In genomic region chr4:120267683-120268082, GRCm38 (mm10) we compare ENCODE assay signal across 10 mouse cellular contexts. TPM values are rescaled to one million over a fixed set of nuclear protein-coding genes. Genes with fewer than 3 reads are reported as not detected.
DNase-seq lines count a peak whose midpoint lies in the region; ATAC-seq and TF ChIP-seq lines count a peak whose summit lies in the region.
"Had no signal": no experiment of that assay in that cellular context is flagged by ENCODE, and none has a peak within 500 bp of the region (broad histone marks: within the 10 kb centered on the region; RNA-seq: fewer than 3 reads in every experiment).

No protein-coding gene starts in this region.

- WGBS in heart, postnatal 0 days = 19% methylated on average over 25 of the region's 25 CpGs
- WGBS in embryonic facial prominence, embryonic 13.5 days = 6% methylated on average over 25 of the region's 25 CpGs
- 25% methylated on average over 25 of the region's 25 CpGs for WGBS in hindbrain, postnatal 0 days
- 15% methylated on average over 25 of the region's 25 CpGs for WGBS in midbrain, embryonic 15.5 days

- H3K36me3 ChIP-seq in heart, postnatal 0 days (replicated peaks; ENCODE audit: control insufficient read depth, insufficient read depth, low read length) = no peaks in the 10 kb centered on the region
- no peaks in the 10 kb centered on the region for H3K36me3 ChIP-seq in embryonic facial prominence, embryonic 13.5 days
- no peaks in the 10 kb centered on the region for H3K36me3 ChIP-seq in hindbrain, postnatal 0 days (ENCODE audit: insufficient read depth, low read length)
- H3K36me3 ChIP-seq in midbrain, embryonic 15.5 days (replicated peaks) = no peaks in the 10 kb centered on the region

- H3K4me3 ChIP-seq in heart, postnatal 0 days (ENCODE audit: low read depth, low read length) = peak overlapping the region; percentile 46
- H3K4me3 ChIP-seq in embryonic facial prominence, embryonic 13.5 days = peak overlapping the region; percentile 51
- H3K4me3 ChIP-seq in hindbrain, postnatal 0 days (ENCODE audit: low read length) = peak overlapping the region; percentile 25; the same call in 1 of the 2 replicates
- H3K4me3 ChIP-seq in midbrain, embryonic 15.5 days = peak overlapping the region; percentile 27

- no peak for DNase-seq in heart, postnatal 0 days (ENCODE audit: low spot score)
- no peak for DNase-seq in heart, postnatal 14 days
- DNase-seq in hindbrain, postnatal 0 days (ENCODE audit: low spot score) = no peak
- no peak for DNase-seq in spleen, postnatal 4 days (ENCODE audit: low spot score in 2 of 2)
- DNase-seq in T-cell, adult 2 months (ENCODE audit: low spot score) = no peak
- no peak for DNase-seq in right cerebral cortex, postnatal 14 days
- DNase-seq: right cerebral cortex, postnatal 25 days had no signal

- TF ChIP-seq CTCF in heart, postnatal 0 days (IDR thresholded peaks at IDR 0.05; ENCODE audit: low read depth) = no peak
- no peak for TF ChIP-seq CTCF in hindbrain, postnatal 0 days (IDR thresholded peaks at IDR 0.05; ENCODE audit: low read depth)

- H3K27ac ChIP-seq in heart, postnatal 0 days (ENCODE audit: low read depth) = no peak overlapping the region
- H3K27ac ChIP-seq in embryonic facial prominence, embryonic 13.5 days = no peak overlapping the region
- no peak overlapping the region for H3K27ac ChIP-seq in hindbrain, postnatal 0 days
- H3K27ac ChIP-seq in midbrain, embryonic 15.5 days = no peak overlapping the region
- H3K27ac ChIP-seq: macrophage had no signal

- no peak for ATAC-seq in heart, postnatal 0 days (ENCODE audit: insufficient read depth, low read depth)
- ATAC-seq in embryonic facial prominence, embryonic 13.5 days (ENCODE audit: insufficient number of reproducible peaks, insufficient read depth, low FRiP score, low TSS enrichment, low read depth) = no peak
- ATAC-seq in hindbrain, postnatal 0 days = no peak
- ATAC-seq in midbrain, embryonic 15.5 days (replicated peaks) = peak; percentile 21; the same call in 1 of the 2 replicates

- no peak for TF ChIP-seq EP300 in heart, postnatal 0 days (IDR thresholded peaks at IDR 0.05; ENCODE audit: low read depth)

- no peak overlapping the region for H3K9ac ChIP-seq in heart, postnatal 0 days (replicated peaks; ENCODE audit: low read depth, low read length)
- H3K9ac ChIP-seq in embryonic facial prominence, embryonic 13.5 days = peak overlapping the region; percentile 62
- 0 out of 2 replicates have a peak overlapping the region, but pooled peaks have one; percentile 30 for H3K9ac ChIP-seq in hindbrain, postnatal 0 days (replicated peaks; ENCODE audit: low read length)
- H3K9ac ChIP-seq in midbrain, embryonic 15.5 days = peak overlapping the region; percentile 7; the same call in 1 of the 2 replicates

- no peaks in the 10 kb centered on the region for H3K9me3 ChIP-seq in heart, postnatal 0 days (replicated peaks; ENCODE audit: control insufficient read depth, low read length)
- no peaks in the 10 kb centered on the region for H3K9me3 ChIP-seq in embryonic facial prominence, embryonic 13.5 days
- H3K9me3 ChIP-seq in hindbrain, postnatal 0 days (ENCODE audit: low read length) = no peaks in the 10 kb centered on the region
- H3K9me3 ChIP-seq in midbrain, embryonic 15.5 days = no peaks in the 10 kb centered on the region

- intact Hi-C loops in heart, postnatal 14 days (cut with DNase I) = no loop called here

- peaks cover 77% of the 10 kb centered on the region for H3K27me3 ChIP-seq in heart, postnatal 0 days (ENCODE audit: control insufficient read depth, insufficient read depth, low read length)
- H3K27me3 ChIP-seq in embryonic facial prominence, embryonic 13.5 days = peaks cover 90% of the 10 kb centered on the region
- H3K27me3 ChIP-seq in hindbrain, postnatal 0 days (ENCODE audit: insufficient read depth, low read length) = peaks cover 12% of the 10 kb centered on the region; the same call in 1 of the 2 replicates
- H3K27me3 ChIP-seq in midbrain, embryonic 15.5 days (replicated peaks) = peaks cover 41% of the 10 kb centered on the region

- peak overlapping the region; percentile 66 for H3K4me2 ChIP-seq in heart, postnatal 0 days (ENCODE audit: low read depth, low read length)
- H3K4me2 ChIP-seq in embryonic facial prominence, embryonic 13.5 days = peak overlapping the region; percentile 83
- peak overlapping the region; percentile 47 for H3K4me2 ChIP-seq in hindbrain, postnatal 0 days (ENCODE audit: low read depth, low read length)
- H3K4me2 ChIP-seq in midbrain, embryonic 15.5 days = peak overlapping the region; percentile 45

- H3K4me1 ChIP-seq in heart, postnatal 0 days (ENCODE audit: control insufficient read depth, insufficient read depth) = peaks cover 8% of the 10 kb centered on the region
- H3K4me1 ChIP-seq in embryonic facial prominence, embryonic 13.5 days = peaks cover 72% of the 10 kb centered on the region
- peaks cover 11% of the 10 kb centered on the region; the same call in 1 of the 2 replicates for H3K4me1 ChIP-seq in hindbrain, postnatal 0 days (ENCODE audit: insufficient read depth, low read length)
- H3K4me1 ChIP-seq in midbrain, embryonic 15.5 days = peaks cover 72% of the 10 kb centered on the region

RNA-seq across cellular contexts. Expression of gene Foxo6, which starts 19.5 kb away (rescaled TPM):
- 1.8 and 4.0 TPM in 2 replicates for total RNA-seq in heart, postnatal 0 days (2014; rRNA removed; ENCODE audit: low replicate concordance)
- polyA plus RNA-seq in heart, postnatal 0 days (2015; fragmentation: Nextera tagmentation; extraction: Ambion mirVana) = 0.19 and 0.38 TPM in 2 replicates
- total RNA-seq in heart, postnatal 14 days (2021) = 1 to 10 TPM; 6.1 to 7.2 TPM
- polyA plus RNA-seq in embryonic facial prominence, embryonic 13.5 days (2015; fragmentation: Nextera tagmentation; extraction: Ambion mirVana) = 0.32 and 0.36 TPM in 2 replicates
- total RNA-seq in hindbrain, postnatal 0 days (2014; rRNA removed) = 23.8 and 25.1 TPM in 2 replicates
- 1.2 and 1.3 TPM in 2 replicates for polyA plus RNA-seq in hindbrain, postnatal 0 days (2015; fragmentation: Nextera tagmentation; extraction: Ambion mirVana)
- polyA plus RNA-seq in midbrain, embryonic 15.5 days (2015; fragmentation: Nextera tagmentation; extraction: Ambion mirVana) = 1.2 and 1.3 TPM in 2 replicates
- polyA plus RNA-seq: macrophage had no signal
